Mouse (Mus musculus): Measurements from ENCODE around the gene Trim17. TPM values are rescaled to one million over a fixed set of nuclear protein-coding genes. Genes with fewer than 3 reads are reported as not detected.
A peak's percentile ranks its signal among the peaks of the same experiment; 100 is the strongest.

Trim17 gene
- polyA plus RNA-seq, 1 experiment from 2014 or later = 0.38 TPM

GRCm38 (mm10) chr11:58926651-58927050 lies 27.8 kb upstream of the Trim17 start:
- Histone ChIP-seq H3K36me3 (ENCODE audit: control insufficient read depth, insufficient read depth, low read length) (peaks cover 4% of the 10 kb centered on the region; the same call in 1 of the 2 replicates), H3K9me3 (ENCODE audit: control insufficient read depth, low read length) (no peaks in the 10 kb centered on the region), H3K4me3 (ENCODE audit: low read depth, low read length) (no peak overlapping the region), H3K27ac (ENCODE audit: low read depth, low read length) (no peak overlapping the region), H3K4me1 (replicated peaks; ENCODE audit: control insufficient read depth, insufficient read depth, low read length) (peaks cover 27% of the 10 kb centered on the region), H3K27me3 (replicated peaks; ENCODE audit: control insufficient read depth, insufficient read depth, low read length) (no peaks in the 10 kb centered on the region), H3K4me2 (no peak overlapping the region), H3K9ac (ENCODE audit: low read depth, low read length) (no peak overlapping the region)
- WGBS = 77% methylated on average over 2 of the region's 3 CpGs
- no peak for DNase-seq (ENCODE audit: low spot score)
- no peak for ATAC-seq (replicated peaks; ENCODE audit: low FRiP score)

DNA sequence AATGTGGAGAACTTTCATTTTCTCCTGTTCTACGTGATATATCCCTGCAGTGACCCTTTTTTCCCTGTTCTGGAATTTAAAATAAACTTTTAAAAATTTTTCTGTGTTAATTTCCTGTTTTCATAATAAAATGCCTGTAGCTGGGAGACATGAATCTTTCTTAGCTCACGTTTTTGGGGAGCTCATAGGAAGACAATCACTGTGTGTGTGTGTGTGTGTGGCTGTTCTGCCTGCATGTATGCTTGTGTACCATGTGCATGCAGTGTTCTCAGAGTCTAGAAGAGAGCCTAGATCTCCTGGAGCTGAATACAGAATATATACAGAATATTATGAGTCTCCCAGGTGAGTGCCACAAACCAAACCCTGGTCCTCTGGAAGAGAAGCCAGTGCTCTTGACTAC lies 27.4 kb upstream of the Trim17 start:
- no peak for DNase-seq (ENCODE audit: low spot score)
- Histone ChIP-seq H3K9me3 (ENCODE audit: control insufficient read depth, low read length) (no peaks in the 10 kb centered on the region), H3K4me3 (ENCODE audit: low read depth, low read length) (no peak overlapping the region), H3K9ac (ENCODE audit: low read depth, low read length) (no peak overlapping the region), H3K27ac (ENCODE audit: low read depth, low read length) (no peak overlapping the region), H3K4me2 (no peak overlapping the region), H3K4me1 (replicated peaks; ENCODE audit: control insufficient read depth, insufficient read depth, low read length) (peaks cover 27% of the 10 kb centered on the region), H3K27me3 (replicated peaks; ENCODE audit: control insufficient read depth, insufficient read depth, low read length) (no peaks in the 10 kb centered on the region), H3K36me3 (ENCODE audit: control insufficient read depth, insufficient read depth, low read length) (peaks cover 8% of the 10 kb centered on the region; the same call in 1 of the 2 replicates)
- WGBS = 73% methylated on average over 2 of the region's 2 CpGs
- no peak for ATAC-seq (replicated peaks; ENCODE audit: low FRiP score)

DNA sequence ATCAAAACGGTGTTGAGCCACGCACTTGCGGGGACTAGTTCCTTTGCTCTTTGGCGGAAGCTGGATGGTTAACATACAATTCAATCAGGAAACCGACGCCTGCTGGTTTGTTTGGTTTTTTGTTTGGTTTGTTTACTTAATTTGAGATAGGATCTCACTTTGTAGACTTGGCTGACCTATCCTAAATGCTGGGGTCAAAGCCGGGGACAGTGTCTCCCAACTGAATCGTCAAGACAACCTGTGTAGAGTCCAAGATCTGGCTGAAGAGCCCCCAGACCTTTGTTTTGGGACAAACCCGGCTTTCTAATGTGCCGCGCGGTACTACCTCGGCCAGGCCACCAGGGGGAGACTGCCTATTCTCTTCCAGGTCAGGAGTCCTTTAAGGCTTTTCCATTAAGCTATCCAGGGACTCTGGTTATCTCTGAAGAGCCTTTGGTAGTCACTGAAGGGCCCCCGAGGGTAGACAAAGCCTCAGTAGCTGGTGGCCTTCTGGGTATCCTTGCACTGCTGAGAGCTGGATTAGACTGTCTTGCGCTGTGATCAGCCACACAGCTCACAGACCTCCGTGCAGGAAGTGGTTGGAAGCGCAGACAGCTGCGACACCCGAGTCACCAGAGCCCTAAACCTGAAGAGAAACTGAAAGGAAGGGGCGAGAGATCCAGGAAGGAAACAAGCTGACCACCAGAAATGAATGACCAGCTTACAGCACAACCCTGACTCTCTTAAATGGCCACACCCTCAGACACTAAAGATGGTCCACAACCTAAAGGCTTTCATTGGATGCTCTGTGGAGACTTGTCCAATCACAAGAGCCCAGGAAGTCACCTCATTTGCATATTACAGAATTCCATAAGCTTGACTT lies 26.5 kb upstream of the Trim17 start:
- ATAC-seq (replicated peaks; ENCODE audit: low FRiP score) = peak; percentile 79
- Histone ChIP-seq H3K4me3 (ENCODE audit: low read depth, low read length) (peak overlapping the region; percentile 51), H3K9ac (ENCODE audit: low read depth, low read length) (peak overlapping the region; percentile 73), H3K27ac (ENCODE audit: low read depth, low read length) (peak overlapping the region; percentile 90), H3K4me2 (peak overlapping the region; percentile 81), H3K36me3 (ENCODE audit: control insufficient read depth, insufficient read depth, low read length) (peaks cover 12% of the 10 kb centered on the region), H3K27me3 (replicated peaks; ENCODE audit: control insufficient read depth, insufficient read depth, low read length) (no peaks in the 10 kb centered on the region), H3K9me3 (ENCODE audit: control insufficient read depth, low read length) (no peaks in the 10 kb centered on the region), H3K4me1 (replicated peaks; ENCODE audit: control insufficient read depth, insufficient read depth, low read length) (peaks cover 27% of the 10 kb centered on the region)
- 14% methylated on average over 20 of the region's 20 CpGs for WGBS
- peak; percentile 84 for DNase-seq (ENCODE audit: low spot score)

- H3K36me3 ChIP-seq (ENCODE audit: control insufficient read depth, insufficient read depth, low read length) = peaks cover 22% of the 10 kb centered on the region
- no peaks in the 10 kb centered on the region for H3K9me3 ChIP-seq (ENCODE audit: control insufficient read depth, low read length)
- H3K4me2 ChIP-seq = no peak overlapping the region
- H3K4me1 ChIP-seq (replicated peaks; ENCODE audit: control insufficient read depth, insufficient read depth, low read length) = peaks cover 27% of the 10 kb centered on the region
- no peaks in the 10 kb centered on the region for H3K27me3 ChIP-seq (replicated peaks; ENCODE audit: control insufficient read depth, insufficient read depth, low read length)
- WGBS = 63% methylated on average over 4 of the region's 4 CpGs
- H3K4me3 ChIP-seq (ENCODE audit: low read depth, low read length) = no peak overlapping the region
- H3K9ac ChIP-seq (ENCODE audit: low read depth, low read length) = no peak overlapping the region; the same call in 1 of the 2 replicates
- ATAC-seq (replicated peaks; ENCODE audit: low FRiP score) = no peak
- H3K27ac ChIP-seq (ENCODE audit: low read depth, low read length) = no peak overlapping the region
- no peak for DNase-seq (ENCODE audit: low spot score)
Measured at GRCm38 (mm10) chr11:58929055-58929454, 25.4 kb upstream of the Trim17 start.

DNA sequence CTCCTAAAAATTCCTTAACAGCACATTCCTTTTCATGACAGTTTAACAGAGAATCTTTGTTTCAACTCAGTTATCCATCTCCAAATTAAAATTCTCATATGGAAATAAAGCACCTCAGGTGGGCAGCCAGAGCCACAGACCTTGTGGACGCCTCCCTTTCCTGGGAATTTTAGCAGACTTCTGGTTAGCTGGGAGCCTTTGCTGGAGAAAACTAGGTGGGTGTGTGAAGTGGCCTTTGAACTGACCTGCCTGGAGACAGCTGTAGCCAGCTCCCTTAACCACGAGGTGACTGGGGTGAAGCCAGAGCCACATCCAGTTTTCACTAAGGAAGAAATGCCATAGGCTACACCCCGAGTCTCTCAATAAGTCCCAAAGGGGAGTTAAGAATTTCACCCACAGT lies 24.8 kb upstream of the Trim17 start:
- Histone ChIP-seq H3K4me2 (no peak overlapping the region), H3K27ac (ENCODE audit: low read depth, low read length) (no peak overlapping the region), H3K36me3 (ENCODE audit: control insufficient read depth, insufficient read depth, low read length) (peaks cover 27% of the 10 kb centered on the region), H3K27me3 (replicated peaks; ENCODE audit: control insufficient read depth, insufficient read depth, low read length) (no peaks in the 10 kb centered on the region), H3K4me1 (replicated peaks; ENCODE audit: control insufficient read depth, insufficient read depth, low read length) (peaks cover 27% of the 10 kb centered on the region), H3K4me3 (ENCODE audit: low read depth, low read length) (no peak overlapping the region), H3K9me3 (ENCODE audit: control insufficient read depth, low read length) (no peaks in the 10 kb centered on the region), H3K9ac (ENCODE audit: low read depth, low read length) (peak overlapping the region; percentile 31; the same call in 1 of the 2 replicates)
- 50% methylated on average over 3 of the region's 3 CpGs for WGBS
- DNase-seq (ENCODE audit: low spot score) (no peak), ATAC-seq (replicated peaks; ENCODE audit: low FRiP score) (no peak)

DNA sequence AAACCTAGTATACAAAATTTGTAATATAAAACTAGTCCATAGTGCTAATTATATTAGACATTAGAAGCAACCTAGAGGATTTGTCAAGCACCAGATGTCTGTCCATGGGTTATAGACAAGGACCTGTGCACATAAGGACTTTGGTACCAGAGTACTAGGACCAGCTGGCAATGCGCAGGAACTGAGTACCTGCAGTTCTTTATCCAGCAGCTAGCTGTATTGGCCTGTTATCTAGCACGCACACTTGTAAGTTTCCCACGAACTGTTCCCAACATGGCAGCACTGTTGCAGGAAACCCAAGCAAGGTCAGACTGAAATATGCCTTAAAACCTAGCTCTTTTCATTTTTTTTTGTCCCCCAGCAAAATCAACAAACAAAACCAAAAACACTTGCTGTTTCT lies 24.2 kb upstream of the Trim17 start:
- Histone ChIP-seq H3K27me3 (replicated peaks; ENCODE audit: control insufficient read depth, insufficient read depth, low read length) (no peaks in the 10 kb centered on the region), H3K36me3 (ENCODE audit: control insufficient read depth, insufficient read depth, low read length) (peaks cover 30% of the 10 kb centered on the region), H3K9ac (ENCODE audit: low read depth, low read length) (no peak overlapping the region), H3K4me3 (ENCODE audit: low read depth, low read length) (no peak overlapping the region), H3K9me3 (ENCODE audit: control insufficient read depth, low read length) (no peaks in the 10 kb centered on the region), H3K4me1 (replicated peaks; ENCODE audit: control insufficient read depth, insufficient read depth, low read length) (peaks cover 27% of the 10 kb centered on the region), H3K27ac (ENCODE audit: low read depth, low read length) (peak overlapping the region; percentile 30; the same call in 1 of the 2 replicates), H3K4me2 (no peak overlapping the region)
- peak; percentile 44 for ATAC-seq (replicated peaks; ENCODE audit: low FRiP score)
- DNase-seq (ENCODE audit: low spot score) = no peak
- WGBS = 53% methylated on average over 3 of the region's 3 CpGs

GRCm38 (mm10) chr11:58931576-58931975 lies 22.9 kb upstream of the Trim17 start:
- ATAC-seq (replicated peaks; ENCODE audit: low FRiP score) (no peak), DNase-seq (ENCODE audit: low spot score) (no peak)
- Histone ChIP-seq H3K4me2 (no peak overlapping the region), H3K4me3 (ENCODE audit: low read depth, low read length) (no peak overlapping the region), H3K36me3 (ENCODE audit: control insufficient read depth, insufficient read depth, low read length) (peaks cover 36% of the 10 kb centered on the region), H3K9ac (ENCODE audit: low read depth, low read length) (no peak overlapping the region), H3K27me3 (replicated peaks; ENCODE audit: control insufficient read depth, insufficient read depth, low read length) (no peaks in the 10 kb centered on the region), H3K9me3 (ENCODE audit: control insufficient read depth, low read length) (no peaks in the 10 kb centered on the region), H3K27ac (ENCODE audit: low read depth, low read length) (no peak overlapping the region), H3K4me1 (replicated peaks; ENCODE audit: control insufficient read depth, insufficient read depth, low read length) (peaks cover 27% of the 10 kb centered on the region)
- WGBS = 75% methylated on average over 4 of the region's 4 CpGs

DNA sequence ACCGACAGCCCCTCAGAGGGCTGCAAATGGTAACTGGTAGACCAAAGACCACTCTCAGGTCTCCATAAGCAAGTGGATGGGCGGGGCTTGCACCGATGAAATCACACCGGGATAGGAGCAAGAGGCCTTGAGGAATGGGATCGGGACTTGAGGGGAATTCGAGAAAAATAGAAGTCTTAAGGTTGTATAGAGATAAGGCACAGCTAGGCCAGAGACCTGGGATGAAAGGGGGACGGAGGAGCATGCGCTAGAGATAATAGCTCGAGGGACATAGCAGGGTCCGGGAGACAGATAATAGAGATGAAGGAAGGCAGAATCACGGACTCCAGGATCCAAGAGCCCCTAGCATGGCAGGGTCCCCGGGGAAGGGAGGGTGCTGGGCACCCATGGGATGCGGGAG lies 16.6 kb upstream of the Trim17 start:
- peaks cover 10% of the 10 kb centered on the region for H3K4me1 ChIP-seq (replicated peaks; ENCODE audit: control insufficient read depth, insufficient read depth, low read length)
- peak overlapping the region; percentile 94 for H3K4me3 ChIP-seq (ENCODE audit: low read depth, low read length)
- peak overlapping the region; percentile 91 for H3K27ac ChIP-seq (ENCODE audit: low read depth, low read length)
- ATAC-seq (replicated peaks; ENCODE audit: low FRiP score) = peak; percentile 24
- 2% methylated on average over 13 of the region's 13 CpGs for WGBS
- peaks cover 29% of the 10 kb centered on the region for H3K36me3 ChIP-seq (ENCODE audit: control insufficient read depth, insufficient read depth, low read length)
- peak overlapping the region; percentile 95 for H3K9ac ChIP-seq (ENCODE audit: low read depth, low read length)
- DNase-seq (ENCODE audit: low spot score) = peak; percentile 43
- no peaks in the 10 kb centered on the region for H3K9me3 ChIP-seq (ENCODE audit: control insufficient read depth, low read length)
- H3K27me3 ChIP-seq (replicated peaks; ENCODE audit: control insufficient read depth, insufficient read depth, low read length) = no peaks in the 10 kb centered on the region
- H3K4me2 ChIP-seq = peak overlapping the region; percentile 84
